10 mouse cellular contexts compared by ENCODE assay signal in genomic region chr6:17628701-17629455, GRCm38 (mm10). TPM values are rescaled to one million over a fixed set of nuclear protein-coding genes. Genes with fewer than 3 reads are reported as not detected.
A peak's percentile ranks its signal among the peaks of the same experiment; 100 is the strongest.
DNase-seq lines count a peak whose midpoint lies in the region; ATAC-seq and TF ChIP-seq lines count a peak whose summit lies in the region.
"Had no signal": no experiment of that assay in that cellular context is flagged by ENCODE, and none has a peak within 500 bp of the region (broad histone marks: within the 10 kb centered on the region; RNA-seq: fewer than 3 reads in every experiment).

No protein-coding gene starts in this region.

- no peak overlapping the region for H3K4me3 ChIP-seq in layer of hippocampus, adult 2 months
- no peak overlapping the region for H3K4me3 ChIP-seq in spleen, adult 2 months (ENCODE audit: extremely low read depth, insufficient read depth, insufficient read length)
- no peak overlapping the region for H3K4me3 ChIP-seq in heart, embryonic 16.5 days (ENCODE audit: low read length)
- H3K4me3 ChIP-seq: limb, embryonic 12.5 days had no signal

- no peaks in the 10 kb centered on the region for H3K36me3 ChIP-seq in spleen, adult 2 months (ENCODE audit: control insufficient read depth, insufficient read depth, low read length)
- no peaks in the 10 kb centered on the region for H3K36me3 ChIP-seq in heart, embryonic 16.5 days (ENCODE audit: control insufficient read depth, insufficient read depth)
- H3K36me3 ChIP-seq: limb, embryonic 12.5 days had no signal

- no peak overlapping the region for H3K9ac ChIP-seq in heart, embryonic 16.5 days (ENCODE audit: low read length)
- H3K9ac ChIP-seq: limb, embryonic 12.5 days had no signal

- TF ChIP-seq POLR2A in spleen, adult 2 months (IDR thresholded peaks at IDR 0.05; ENCODE audit: low read depth, low read length): no peak

- no peaks in the 10 kb centered on the region; the same call in 1 of the 2 replicates for H3K27me3 ChIP-seq in spleen, adult 2 months (ENCODE audit: control insufficient read depth, insufficient read depth, low read length)
- no peaks in the 10 kb centered on the region for H3K27me3 ChIP-seq in heart, embryonic 16.5 days (ENCODE audit: control insufficient read depth, insufficient read depth, low read length)
- H3K27me3 ChIP-seq: limb, embryonic 12.5 days had no signal

- no peak for ATAC-seq in heart, embryonic 16.5 days (replicated peaks; ENCODE audit: extremely low read depth, insufficient read depth, low FRiP score)

- H3K4me1 ChIP-seq in spleen, adult 2 months (ENCODE audit: control insufficient read depth, insufficient read depth, insufficient read length): peaks cover 7% of the 10 kb centered on the region
- H3K4me1 ChIP-seq in heart, embryonic 16.5 days (ENCODE audit: control insufficient read depth, insufficient read depth, low read length): no peaks in the 10 kb centered on the region; the same call in 1 of the 2 replicates
- H3K4me1 ChIP-seq: limb, embryonic 12.5 days had no signal

- H3K4me2 ChIP-seq in heart, embryonic 16.5 days (ENCODE audit: low read depth, low read length): no peak overlapping the region
- H3K4me2 ChIP-seq: limb, embryonic 12.5 days had no signal

- 0 out of 2 replicates have a peak, but pooled peaks cover 2% of the 10 kb centered on the region for H3K9me3 ChIP-seq in heart, embryonic 16.5 days (replicated peaks; ENCODE audit: control insufficient read depth, low read length)
- H3K9me3 ChIP-seq: limb, embryonic 12.5 days had no signal

- TF ChIP-seq CTCF in layer of hippocampus, adult 2 months (conservative IDR thresholded peaks at IDR 0.05): no peak
- TF ChIP-seq CTCF in spleen, adult 2 months (IDR thresholded peaks at IDR 0.05; ENCODE audit: extremely low read depth, insufficient read depth, insufficient read length, insufficient replicate concordance): no peak

- peak in 1 of 2 experiments; percentile 39 for DNase-seq in layer of hippocampus, adult 2 months (ENCODE audit: low spot score in 2 of 2)
- DNase-seq in layer of hippocampus, postnatal 25 days (ENCODE audit: extremely low spot score in 1 of 2, low spot score in 1 of 2): no peak
- no peak for DNase-seq in spleen, adult 2 months (ENCODE audit: low read depth in 1 of 2, low spot score in 2 of 2)
- no peak for DNase-seq in spleen, postnatal 4 days (ENCODE audit: low spot score in 2 of 2)
- DNase-seq in skeletal muscle tissue, adult 2 months (ENCODE audit: low read depth, low spot score): peak; percentile 40
- no peak for DNase-seq in ovary, postnatal 14 days (ENCODE audit: low spot score)
- no peak for DNase-seq in adrenal gland, postnatal 4 days (ENCODE audit: low spot score in 2 of 2)
- DNase-seq: kidney, adult 11 months had no signal

- peak overlapping the region; percentile 85 for H3K27ac ChIP-seq in layer of hippocampus, adult 2 months
- peak overlapping the region; percentile 15; the same call in 1 of the 2 replicates for H3K27ac ChIP-seq in spleen, adult 2 months (ENCODE audit: insufficient read depth, low read length)
- 0 out of 2 replicates have a peak overlapping the region, but pooled peaks have one; percentile 4 for H3K27ac ChIP-seq in heart, embryonic 16.5 days (ENCODE audit: low read length)
- H3K27ac ChIP-seq: limb, embryonic 12.5 days had no signal

- 48% methylated on average over 6 of the region's 6 CpGs for WGBS in spleen, adult 2 months
- WGBS in heart, embryonic 16.5 days: 58% methylated on average over 6 of the region's 6 CpGs

RNA-seq across cellular contexts. Expression of gene Capza2, which starts 7.2 kb away (rescaled TPM):
- total RNA-seq in layer of hippocampus, adult 2 months (2021): 100 to 1,000 TPM; 300 to 302 TPM
- 100 to 1,000 TPM; 314 to 316 TPM for total RNA-seq in layer of hippocampus, postnatal 25 days (2021)
- polyA plus RNA-seq in spleen, adult 2 months (2012; rRNA removed): 6.2 and 7.9 TPM in 2 replicates
- polyA plus RNA-seq in heart, embryonic 16.5 days (2015; fragmentation: Nextera tagmentation; extraction: Ambion mirVana): 213 and 260 TPM in 2 replicates
- 100 to 1,000 TPM; 140 to 146 TPM for total RNA-seq in adrenal gland, postnatal 4 days (2021)

Comparison
In these comparisons a context has a peak if more than half of its experiments do, and no peak if none do; other contexts are left out.
1. H3K27ac ChIP-seq: peak in every context shown above with its lines; median percentile 85 in layer of hippocampus, adult 2 months; 15 in spleen, adult 2 months; 4 in heart, embryonic 16.5 days.